Mouse (Mus musculus) thymus, adult 2 months (tissue): ENCODE data around the gene Oser1. TPM values are rescaled to one million over a fixed set of nuclear protein-coding genes. Genes with fewer than 3 reads are reported as not detected.
"Not testable (repeated sequence)": the region's sequence is repeated elsewhere in the genome, so short reads cannot be mapped to it uniquely, and the experiment has no call there.

Experiments used
- DNase-seq: peaks from one replicate; pipeline ENCODE4 v3.0.0; 2021
- H3K27ac ChIP-seq: fragments of 200-500 bp; 2 replicates; pipeline ENCODE4 v1.5.1; 2012; ENCODE audit warnings: low read length, control low read depth; ENCODE audit not compliant: control insufficient read depth, insufficient read depth
- H3K27me3 ChIP-seq: fragments of 200-500 bp; 2 replicates; pipeline ENCODE4 v1.6.1; 2012; ENCODE audit warnings: mild to moderate bottlenecking, low read length, moderate library complexity, mixed read lengths; ENCODE audit not compliant: control insufficient read depth, insufficient read depth
- H3K36me3 ChIP-seq: fragments of 200-500 bp; 2 replicates; pipeline ENCODE4 v1.6.1; 2012; ENCODE audit warnings: mild to moderate bottlenecking, low read length, moderate library complexity; ENCODE audit not compliant: control insufficient read depth, insufficient read depth
- H3K4me1 ChIP-seq: fragments of 200-500 bp; replicated peaks from 2 replicates; pipeline ENCODE4 v1.6.1; 2012; ENCODE audit warnings: low read length; ENCODE audit not compliant: control insufficient read depth, insufficient read depth
- H3K4me3 ChIP-seq: fragments of 200-500 bp; 2 replicates; pipeline ENCODE4 v1.5.1; 2012; ENCODE audit warnings: mild to moderate bottlenecking, low read length, control low read depth, moderate library complexity; ENCODE audit not compliant: control insufficient read depth, insufficient read depth
- CTCF ChIP-seq: fragments of 200-500 bp; IDR thresholded peaks from 2 replicates; pipeline ENCODE4 v1.5.1; 2012; ENCODE audit warnings: mild to moderate bottlenecking, control low read depth, low read length, moderate library complexity, borderline replicate concordance; ENCODE audit not compliant: control insufficient read depth, poor library complexity, insufficient read depth; ENCODE audit errors: extremely low read depth
- POLR2A ChIP-seq: fragments of 200-500 bp; IDR thresholded peaks from 2 replicates; pipeline ENCODE4 v1.6.1; 2012; ENCODE audit warnings: mild to moderate bottlenecking, low read length, control low read depth, moderate library complexity; ENCODE audit not compliant: control insufficient read depth, poor library complexity, insufficient read depth; ENCODE audit errors: extremely low read depth
- WGBS: fragments of 180-500 bp; shearing (Covaris S2); methylation state at CpG from one replicate; pipeline ENCODE4 v1.1.7; 2018; 5-methylcytosine and 5-hydroxymethylcytosine counted together
- polyA plus RNA-seq: library from polyadenylated mRNA; depleted of rRNA; stranded (reverse); fragments of >200 nt; gene quantifications from 2 replicates; pipeline ENCODE4 v1.2.3, GENCODE M21; 2012

The Oser1 gene
- polyA plus RNA-seq, 1 experiment: 18.5 TPM

- H3K36me3 ChIP-seq: peaks cover 48% of the 10 kb centered on the region
- no peak overlapping the region for H3K27ac ChIP-seq
- 97% methylated on average over 4 of the region's 4 CpGs for WGBS
- no peak overlapping the region for H3K4me3 ChIP-seq
- H3K4me1 ChIP-seq: peaks cover 2% of the 10 kb centered on the region
- no peaks in the 10 kb centered on the region for H3K27me3 ChIP-seq
- DNase-seq: no peak
- TF ChIP-seq CTCF: no peak
Observed at GRCm38 (mm10) chr2:163412419-163412818, 12.1 kb downstream of the Oser1 start.

DNA sequence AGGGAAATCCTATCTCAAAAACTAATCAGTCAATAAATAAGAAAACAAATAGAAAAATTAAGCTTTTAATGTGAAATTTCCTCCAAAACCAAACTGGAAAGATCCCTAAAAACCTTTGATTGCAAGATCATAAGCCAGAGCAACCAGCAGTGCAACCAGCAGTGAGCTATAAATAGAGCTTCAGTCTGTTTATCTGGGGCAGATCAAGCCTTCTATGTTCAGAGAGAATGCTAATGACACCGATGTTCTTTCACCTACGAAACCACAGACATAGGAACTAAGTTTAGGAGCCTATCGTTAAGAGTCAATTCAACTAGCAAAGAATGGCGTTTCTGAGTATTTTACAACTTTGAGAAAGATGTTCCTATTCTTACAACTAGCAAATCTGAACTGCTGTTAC, 12.7 kb downstream of the Oser1 start:
- H3K27ac ChIP-seq: no peak overlapping the region
- TF ChIP-seq CTCF: no peak
- TF ChIP-seq POLR2A: no peak
- peaks cover 53% of the 10 kb centered on the region for H3K36me3 ChIP-seq
- peaks cover 2% of the 10 kb centered on the region for H3K4me1 ChIP-seq
- no peaks in the 10 kb centered on the region for H3K27me3 ChIP-seq
- H3K4me3 ChIP-seq: no peak overlapping the region
- DNase-seq: no peak
- 11% methylated on average over 4 of the region's 4 CpGs for WGBS

DNA sequence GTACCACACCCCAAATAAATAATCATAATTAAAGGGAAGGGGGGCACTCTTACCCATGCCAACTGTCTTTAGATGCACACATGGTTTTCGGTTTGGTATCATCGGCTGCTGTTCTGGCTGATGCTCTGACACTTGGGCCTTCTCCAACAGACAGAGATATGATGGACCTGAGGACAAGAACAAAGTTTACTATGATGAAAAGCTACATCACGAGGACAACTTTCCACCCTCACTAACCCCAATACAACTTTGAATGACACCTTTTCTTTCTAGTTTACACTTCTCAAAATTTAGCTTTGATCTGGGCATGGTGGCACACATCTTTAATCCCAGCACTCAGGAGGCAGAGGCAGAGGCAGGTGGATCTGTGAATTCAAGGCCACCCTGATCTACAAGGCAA, 13.2 kb downstream of the Oser1 start:
- not testable (repeated sequence) for DNase-seq, H3K27ac ChIP-seq, H3K4me1 ChIP-seq, H3K4me3 ChIP-seq, H3K27me3 ChIP-seq
- WGBS: 70% methylated on average over 3 of the region's 3 CpGs
- H3K36me3 ChIP-seq: peaks cover 54% of the 10 kb centered on the region

GRCm38 (mm10) chr2:163410211-163410610, 14.3 kb downstream of the Oser1 start:
- Histone ChIP-seq H3K27ac (no peak overlapping the region), H3K27me3 (no peaks in the 10 kb centered on the region), H3K36me3 (peaks cover 57% of the 10 kb centered on the region), H3K4me1 (peaks cover 2% of the 10 kb centered on the region), H3K4me3 (no peak overlapping the region)
- no peak for DNase-seq
- 91% methylated on average over 3 of the region's 3 CpGs for WGBS
- no peak for TF ChIP-seq POLR2A
- TF ChIP-seq CTCF: no peak

- peaks cover 25% of the 10 kb centered on the region for H3K36me3 ChIP-seq
- 90% methylated on average over 8 of the region's 8 CpGs for WGBS
- no peak overlapping the region for H3K4me3 ChIP-seq
- H3K4me1 ChIP-seq: no peaks in the 10 kb centered on the region
- no peaks in the 10 kb centered on the region for H3K27me3 ChIP-seq
- TF ChIP-seq CTCF (no peak), POLR2A (no peak)
- H3K27ac ChIP-seq: no peak overlapping the region
- no peak for DNase-seq
Observed at GRCm38 (mm10) chr2:163404037-163404815, 20.3 kb downstream of the Oser1 start.

DNA sequence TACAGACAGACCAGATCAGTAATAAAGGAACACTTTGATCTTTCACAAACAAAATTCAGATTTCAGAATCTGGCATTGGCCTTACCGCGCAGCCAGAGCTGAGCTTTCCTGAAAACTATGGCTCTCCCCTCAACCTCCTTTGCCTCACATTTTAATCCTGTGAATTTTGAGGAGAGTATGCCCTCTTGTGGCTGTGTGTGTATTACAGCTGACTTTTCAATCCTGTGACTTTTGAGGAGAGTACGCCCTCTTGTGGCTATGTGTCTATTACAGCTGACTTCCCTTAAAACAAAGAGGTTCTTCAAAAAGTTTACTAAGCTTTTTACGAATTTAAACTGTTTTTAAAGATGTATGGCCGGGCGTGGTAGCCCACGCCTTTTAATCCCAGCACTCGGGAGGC, 23.3 kb downstream of the Oser1 start:
- 3% methylated on average over 8 of the region's 8 CpGs for WGBS
- peak; percentile 74 for DNase-seq
- no peak overlapping the region for H3K27ac ChIP-seq

GRCm38 (mm10) chr2:163399222-163399621, 25.3 kb downstream of the Oser1 start:
- no peaks in the 10 kb centered on the region for H3K4me1 ChIP-seq
- 84% methylated on average over 8 of the region's 8 CpGs for WGBS
- H3K36me3 ChIP-seq: no peaks in the 10 kb centered on the region
- DNase-seq: no peak
- no peak overlapping the region for H3K4me3 ChIP-seq
- no peak overlapping the region for H3K27ac ChIP-seq
- TF ChIP-seq POLR2A (no peak), CTCF (no peak)
- H3K27me3 ChIP-seq: no peaks in the 10 kb centered on the region

More for the DNA sequence above, 23.3 kb downstream of the Oser1 start:
- H3K4me3 ChIP-seq: no peak overlapping the region
- H3K27me3 ChIP-seq: no peaks in the 10 kb centered on the region
- H3K36me3 ChIP-seq: peaks cover 5% of the 10 kb centered on the region
- no peaks in the 10 kb centered on the region for H3K4me1 ChIP-seq
- TF ChIP-seq POLR2A: no peak
- TF ChIP-seq CTCF: no peak
